Mouse (Mus musculus): Measurements from ENCODE around the gene Rpf1. TPM values are rescaled to one million over a fixed set of nuclear protein-coding genes. Genes with fewer than 3 reads are reported as not detected.
A peak's percentile ranks its signal among the peaks of the same experiment; 100 is the strongest.

The Rpf1 gene
- total and polyA plus RNA-seq, 2 experiments from 2014 or later: 17.8 to 27.3 TPM

DNA sequence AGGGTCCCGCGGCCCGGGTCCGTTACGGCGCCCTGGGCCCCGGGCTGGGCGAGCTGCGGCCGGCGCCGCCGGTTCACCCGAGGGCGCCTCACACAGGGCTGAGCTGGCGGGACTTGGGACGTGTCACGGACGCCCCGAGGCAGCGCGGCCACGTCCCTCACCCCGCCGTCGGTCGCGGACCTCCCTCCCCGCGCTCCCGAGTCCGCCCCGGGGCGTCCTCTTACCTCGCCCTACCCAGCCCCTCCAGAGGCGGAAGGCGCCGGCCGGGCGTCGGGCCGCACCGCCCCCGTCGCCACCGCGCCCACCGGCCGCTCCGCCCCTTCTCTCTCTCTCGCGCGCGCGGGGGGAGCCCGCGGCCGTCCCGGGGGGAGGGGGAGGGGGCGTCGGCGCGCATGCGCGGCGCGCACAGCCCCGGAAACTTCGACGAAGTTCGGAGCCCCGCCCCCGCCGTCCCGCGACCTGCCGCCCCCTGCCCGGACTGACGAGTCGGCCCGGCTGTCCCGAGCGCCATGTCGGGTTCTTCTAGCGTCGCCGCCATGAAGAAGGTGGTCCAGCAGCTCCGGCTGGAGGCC lies 21.7 kb downstream of the Rpf1 start, which contains the start of the genes Spata1 and Gng5:
TSS of gene Spata1 (minus strand) at position 323 of the 572 bp plus-strand sequence.
TSS of gene Gng5 (plus strand) at position 377 of the 572 bp plus-strand sequence.
- Histone ChIP-seq H3K27ac (ENCODE audit: low read depth) (peak within 1 kb of the TSS; percentile 93), H3K4me2 (ENCODE audit: low read depth, low read length) (peak within 1 kb of the TSS; percentile 86), H3K4me1 (ENCODE audit: control insufficient read depth, insufficient read depth) (peaks cover 19% of the 10 kb centered on the region), H3K4me3 (ENCODE audit: low read depth, low read length) (peak within 1 kb of the TSS; percentile 91), H3K9me3 (replicated peaks; ENCODE audit: control insufficient read depth, low read length) (no peaks in the 10 kb centered on the region), H3K36me3 (replicated peaks; ENCODE audit: control insufficient read depth, insufficient read depth, low read length) (peaks cover 8% of the 10 kb centered on the region), H3K27me3 (ENCODE audit: control insufficient read depth, insufficient read depth, low read length) (no peaks in the 10 kb centered on the region), H3K9ac (replicated peaks; ENCODE audit: low read depth, low read length) (peak within 1 kb of the TSS; percentile 94)
- TF ChIP-seq EP300 (IDR thresholded peaks at IDR 0.05; ENCODE audit: low read depth) (no peak), CTCF (IDR thresholded peaks at IDR 0.05; ENCODE audit: low read depth) (no peak)
- ATAC-seq (ENCODE audit: insufficient read depth, low read depth): peak; percentile 94
- peak; percentile 89 for DNase-seq (ENCODE audit: low spot score)
- under 1% methylated on average over 69 of the region's 88 CpGs for whole genome bisulfite sequencing

DNA sequence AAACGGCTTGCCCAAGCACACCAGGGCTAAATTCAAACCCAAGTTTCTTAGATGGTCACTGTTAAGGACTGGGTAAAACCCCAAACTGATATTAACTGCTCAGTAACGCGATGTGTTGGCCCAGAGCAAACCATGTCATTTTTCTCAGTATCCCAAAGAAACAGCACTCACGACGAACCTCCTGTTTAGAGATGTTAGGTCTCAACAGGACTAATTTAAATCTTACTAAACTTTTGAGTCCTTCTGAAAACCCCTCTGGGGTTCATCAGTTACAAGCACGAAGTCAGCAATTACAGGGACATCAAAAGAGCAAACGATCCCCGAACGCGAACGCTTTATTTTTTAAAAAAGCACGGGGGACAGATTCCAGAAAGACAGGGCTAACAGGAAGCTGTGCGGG lies 22.2 kb downstream of the Rpf1 start:
- peak overlapping the region; percentile 54 for H3K4me2 ChIP-seq (ENCODE audit: low read depth, low read length)
- H3K4me1 ChIP-seq (ENCODE audit: control insufficient read depth, insufficient read depth): peaks cover 16% of the 10 kb centered on the region
- no peak for ATAC-seq (ENCODE audit: insufficient read depth, low read depth)
- no peaks in the 10 kb centered on the region for H3K27me3 ChIP-seq (ENCODE audit: control insufficient read depth, insufficient read depth, low read length)
- TF ChIP-seq CTCF (IDR thresholded peaks at IDR 0.05; ENCODE audit: low read depth): no peak
- TF ChIP-seq EP300 (IDR thresholded peaks at IDR 0.05; ENCODE audit: low read depth): no peak
- peak overlapping the region; percentile 91 for H3K4me3 ChIP-seq (ENCODE audit: low read depth, low read length)
- peak; percentile 41 for DNase-seq (ENCODE audit: low spot score)
- no peaks in the 10 kb centered on the region for H3K9me3 ChIP-seq (replicated peaks; ENCODE audit: control insufficient read depth, low read length)
- peak overlapping the region; percentile 94 for H3K9ac ChIP-seq (replicated peaks; ENCODE audit: low read depth, low read length)
- WGBS: 2% methylated on average over 13 of the region's 13 CpGs
- H3K36me3 ChIP-seq (replicated peaks; ENCODE audit: control insufficient read depth, insufficient read depth, low read length): peaks cover 8% of the 10 kb centered on the region
- peak overlapping the region; percentile 93 for H3K27ac ChIP-seq (ENCODE audit: low read depth)

DNA sequence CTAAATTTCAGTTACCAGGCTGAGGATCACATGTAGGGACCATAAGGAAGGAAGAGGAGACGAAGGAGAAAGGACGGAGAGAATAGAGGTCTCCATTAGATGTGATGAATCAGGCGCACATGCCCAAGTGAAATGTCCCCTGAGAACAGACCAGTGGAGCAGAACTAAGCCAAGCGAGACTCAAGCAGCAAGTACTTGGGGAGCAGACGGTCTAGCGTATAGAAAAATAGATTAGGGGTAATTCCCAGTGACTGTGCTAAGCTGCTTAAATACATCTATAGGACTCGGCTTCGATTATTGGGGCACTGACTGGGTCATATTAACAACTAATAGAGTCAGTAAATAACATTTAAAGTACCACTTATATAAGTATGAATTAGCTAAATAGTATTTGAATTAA lies 26.3 kb downstream of the Rpf1 start:
- Histone ChIP-seq H3K27me3 (ENCODE audit: control insufficient read depth, insufficient read depth, low read length) (no peaks in the 10 kb centered on the region), H3K9ac (replicated peaks; ENCODE audit: low read depth, low read length) (no peak overlapping the region), H3K36me3 (replicated peaks; ENCODE audit: control insufficient read depth, insufficient read depth, low read length) (no peaks in the 10 kb centered on the region), H3K4me1 (ENCODE audit: control insufficient read depth, insufficient read depth) (no peaks in the 10 kb centered on the region), H3K9me3 (replicated peaks; ENCODE audit: control insufficient read depth, low read length) (no peaks in the 10 kb centered on the region), H3K27ac (ENCODE audit: low read depth) (no peak overlapping the region), H3K4me3 (ENCODE audit: low read depth, low read length) (no peak overlapping the region), H3K4me2 (ENCODE audit: low read depth, low read length) (no peak overlapping the region)
- ATAC-seq (ENCODE audit: insufficient read depth, low read depth): no peak
- 87% methylated on average over 8 of the region's 8 CpGs for WGBS
- TF ChIP-seq CTCF (IDR thresholded peaks at IDR 0.05; ENCODE audit: low read depth): no peak
- TF ChIP-seq EP300 (IDR thresholded peaks at IDR 0.05; ENCODE audit: low read depth): no peak
- DNase-seq (ENCODE audit: low spot score): no peak

DNA sequence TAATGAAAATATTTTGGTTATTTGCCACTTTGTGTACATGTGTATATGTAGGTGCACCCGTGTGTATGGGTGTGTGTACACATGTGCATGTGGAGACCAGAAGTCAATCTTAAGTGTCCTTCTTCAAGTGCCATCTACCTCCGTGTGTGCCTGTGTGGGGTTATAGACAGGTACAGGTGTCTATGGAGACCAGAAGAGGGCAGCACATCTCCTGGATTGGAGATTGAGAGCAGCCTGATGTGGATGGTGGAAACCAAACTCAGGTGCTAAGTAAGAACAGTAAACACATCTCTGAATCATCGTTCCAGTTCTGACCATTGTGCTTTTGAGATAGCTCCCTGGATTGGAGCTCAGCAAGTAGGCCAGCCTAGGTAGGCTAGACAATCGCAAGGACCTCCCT lies 34.8 kb downstream of the Rpf1 start:
- no peaks in the 10 kb centered on the region for H3K4me1 ChIP-seq (ENCODE audit: control insufficient read depth, insufficient read depth)
- ATAC-seq (ENCODE audit: insufficient read depth, low read depth) (no peak), DNase-seq (ENCODE audit: low spot score) (no peak)
- H3K4me3 ChIP-seq (ENCODE audit: low read depth, low read length): no peak overlapping the region
- TF ChIP-seq EP300 (IDR thresholded peaks at IDR 0.05; ENCODE audit: low read depth): no peak
- no peak for TF ChIP-seq CTCF (IDR thresholded peaks at IDR 0.05; ENCODE audit: low read depth)
- no peak overlapping the region for H3K27ac ChIP-seq (ENCODE audit: low read depth)
- no peak overlapping the region for H3K4me2 ChIP-seq (ENCODE audit: low read depth, low read length)
- 75% methylated on average over 4 of the region's 4 CpGs for WGBS
- no peak overlapping the region for H3K9ac ChIP-seq (replicated peaks; ENCODE audit: low read depth, low read length)
- no peaks in the 10 kb centered on the region for H3K36me3 ChIP-seq (replicated peaks; ENCODE audit: control insufficient read depth, insufficient read depth, low read length)
- H3K27me3 ChIP-seq (ENCODE audit: control insufficient read depth, insufficient read depth, low read length): no peaks in the 10 kb centered on the region
- H3K9me3 ChIP-seq (replicated peaks; ENCODE audit: control insufficient read depth, low read length): no peaks in the 10 kb centered on the region

DNA sequence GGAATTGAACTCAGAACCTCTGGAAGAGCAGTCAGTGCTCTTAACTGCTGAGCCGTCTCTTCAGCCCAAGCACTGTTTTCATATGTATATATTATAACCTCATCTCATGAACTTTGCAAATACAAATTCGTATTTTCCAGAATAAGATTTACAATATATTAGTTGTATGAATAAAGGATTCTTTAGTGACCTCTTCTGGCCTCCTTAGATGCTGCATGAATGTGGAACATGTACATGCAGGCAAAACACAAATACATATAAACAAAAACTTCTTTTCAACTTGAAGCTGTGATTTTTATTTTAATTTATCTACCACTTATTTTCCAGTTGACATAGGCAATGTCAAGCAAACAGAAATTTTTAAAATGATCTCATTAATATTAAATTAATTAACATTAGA lies 39.2 kb downstream of the Rpf1 start:
- Histone ChIP-seq H3K9ac (replicated peaks; ENCODE audit: low read depth, low read length) (no peak overlapping the region), H3K36me3 (replicated peaks; ENCODE audit: control insufficient read depth, insufficient read depth, low read length) (no peaks in the 10 kb centered on the region), H3K27ac (ENCODE audit: low read depth) (no peak overlapping the region), H3K4me1 (ENCODE audit: control insufficient read depth, insufficient read depth) (no peaks in the 10 kb centered on the region), H3K9me3 (replicated peaks; ENCODE audit: control insufficient read depth, low read length) (no peaks in the 10 kb centered on the region), H3K4me2 (ENCODE audit: low read depth, low read length) (no peak overlapping the region), H3K27me3 (ENCODE audit: control insufficient read depth, insufficient read depth, low read length) (no peaks in the 10 kb centered on the region), H3K4me3 (ENCODE audit: low read depth, low read length) (no peak overlapping the region)
- 56% methylated on average over 2 of the region's 2 CpGs for WGBS
- DNase-seq (ENCODE audit: low spot score): no peak
- ATAC-seq (ENCODE audit: insufficient read depth, low read depth): no peak
- peak; percentile 28 for TF ChIP-seq CTCF (IDR thresholded peaks at IDR 0.05; ENCODE audit: low read depth)
- TF ChIP-seq EP300 (IDR thresholded peaks at IDR 0.05; ENCODE audit: low read depth): no peak

DNA sequence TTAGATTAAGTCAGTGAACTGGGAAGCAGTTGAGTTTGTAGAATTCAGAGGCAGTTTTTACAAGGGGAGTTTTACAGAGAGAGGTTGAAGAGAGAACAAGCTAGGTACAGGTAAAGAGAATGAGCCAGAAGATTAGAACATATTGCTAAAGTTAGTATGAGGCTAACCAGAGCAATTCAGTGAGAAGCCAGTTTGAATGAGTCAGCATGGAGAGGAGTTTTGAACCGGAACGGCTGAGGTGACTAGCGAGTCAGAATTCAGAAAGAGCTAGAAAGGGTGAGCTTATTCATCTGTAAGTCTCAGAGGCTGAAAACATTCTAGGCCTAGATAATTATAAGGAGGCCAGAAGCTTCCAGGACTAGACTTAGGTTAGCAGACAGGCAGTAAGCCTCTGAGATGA lies 46.8 kb downstream of the Rpf1 start:
- DNase-seq (ENCODE audit: low spot score) (no peak), ATAC-seq (ENCODE audit: insufficient read depth, low read depth) (no peak)
- no peaks in the 10 kb centered on the region for H3K27me3 ChIP-seq (ENCODE audit: control insufficient read depth, insufficient read depth, low read length)
- no peaks in the 10 kb centered on the region for H3K36me3 ChIP-seq (replicated peaks; ENCODE audit: control insufficient read depth, insufficient read depth, low read length)
- H3K9ac ChIP-seq (replicated peaks; ENCODE audit: low read depth, low read length): no peak overlapping the region
- H3K4me1 ChIP-seq (ENCODE audit: control insufficient read depth, insufficient read depth): no peaks in the 10 kb centered on the region
- no peak overlapping the region for H3K4me2 ChIP-seq (ENCODE audit: low read depth, low read length)
- no peak overlapping the region for H3K4me3 ChIP-seq (ENCODE audit: low read depth, low read length)
- 83% methylated on average over 3 of the region's 3 CpGs for WGBS
- TF ChIP-seq EP300 (IDR thresholded peaks at IDR 0.05; ENCODE audit: low read depth): no peak
- no peak for TF ChIP-seq CTCF (IDR thresholded peaks at IDR 0.05; ENCODE audit: low read depth)
- H3K27ac ChIP-seq (ENCODE audit: low read depth): no peak overlapping the region
- no peaks in the 10 kb centered on the region for H3K9me3 ChIP-seq (replicated peaks; ENCODE audit: control insufficient read depth, low read length)
